Mouse (Mus musculus) MN1 (cell line): ENCODE results near the gene Olfr859.
"Not testable (repeated sequence)": the region's sequence is repeated elsewhere in the genome, so short reads cannot be mapped to it uniquely, and the experiment has no call there.

ENCODE experiments used
- DNase-seq: peaks from one replicate; pipeline ENCODE4 v3.0.0-alpha.2; 2016; ENCODE audit warnings: low spot score

The Olfr859 gene

DNA sequence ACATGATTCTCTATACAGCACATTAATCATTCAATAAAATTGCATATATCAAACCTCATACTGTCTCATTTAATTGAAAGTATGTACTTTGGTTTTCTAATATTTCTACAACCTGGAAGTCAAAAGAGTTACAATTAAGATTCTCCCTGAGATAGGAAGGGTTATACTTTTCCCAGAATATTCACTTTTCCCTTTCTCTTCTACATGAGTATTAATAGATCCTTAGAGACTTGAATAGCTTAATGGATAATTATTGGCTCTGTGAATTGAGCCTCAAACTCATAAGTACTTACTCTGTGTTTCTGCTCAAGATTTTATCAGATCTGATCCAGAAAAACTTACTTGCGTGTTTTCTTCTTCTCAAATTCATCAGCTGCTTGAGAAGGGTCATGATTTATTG is at the start of gene Olfr859:
TSS of gene Olfr859 (plus strand) at position 301 of the 400 bp plus-strand sequence.
- not testable (repeated sequence) for DNase-seq

DNA sequence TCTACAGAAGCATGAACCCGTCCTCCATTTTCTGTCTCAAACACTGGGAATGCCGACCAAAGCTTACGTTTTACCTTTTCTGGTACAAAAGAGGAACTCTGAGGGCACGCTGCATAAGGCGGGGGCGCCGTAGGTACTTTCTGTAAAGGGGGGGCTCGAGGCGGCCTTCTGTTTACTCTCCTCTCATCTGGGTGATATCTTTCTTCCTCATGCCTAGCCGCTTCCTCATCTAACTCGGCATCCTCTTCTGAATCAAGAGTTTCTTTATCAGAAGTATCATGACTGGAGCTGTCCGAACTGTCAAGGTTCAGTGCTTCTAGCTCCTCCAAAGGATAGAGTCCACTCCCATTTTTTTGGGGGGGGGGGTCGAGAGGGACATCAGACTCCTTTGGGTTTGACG is 35.6 kb upstream of the Olfr859 start:
- no peak for DNase-seq

DNA sequence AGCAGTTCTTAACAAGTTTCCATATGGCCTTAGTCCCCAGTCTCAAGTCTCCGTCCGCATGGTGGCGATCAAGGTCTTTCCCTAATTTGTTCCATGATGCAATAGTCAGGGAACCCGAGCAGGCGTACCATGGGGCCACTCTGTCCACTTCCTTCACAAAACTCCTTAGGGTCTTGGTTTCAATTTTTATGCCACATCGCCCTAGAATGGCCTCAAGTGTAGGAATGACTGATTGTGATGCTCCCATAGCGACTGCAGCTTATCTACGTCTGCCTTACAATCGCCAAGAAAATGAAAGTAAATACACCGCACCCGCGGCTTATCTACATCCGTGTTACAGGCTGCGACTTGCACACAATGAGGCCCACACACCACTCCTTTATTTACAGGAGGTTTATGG is 35.0 kb upstream of the Olfr859 start:
- DNase-seq: no peak

DNA sequence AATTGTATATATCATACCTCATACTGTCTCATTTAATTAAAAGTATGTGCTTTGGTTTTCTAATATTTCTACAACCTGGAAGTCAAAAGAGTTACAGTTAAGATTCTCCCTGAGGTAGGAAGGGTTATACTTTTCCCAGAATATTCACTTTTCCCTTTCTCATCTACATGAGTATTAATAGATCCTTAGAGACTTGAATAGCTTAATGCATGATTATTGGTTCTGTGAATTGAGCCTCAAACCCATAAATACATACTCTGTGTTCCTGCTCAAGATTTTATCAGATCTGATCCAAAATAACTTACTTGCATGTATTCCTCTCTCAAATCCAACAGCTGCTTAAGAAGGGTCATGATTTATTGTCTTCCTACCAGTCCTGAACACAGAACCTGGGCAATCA is 24.7 kb upstream of the Olfr859 start, which contains the start of gene Olfr58:
TSS of gene Olfr58 (plus strand) at position 301 of the 400 bp plus-strand sequence.
- no peak for DNase-seq

DNA sequence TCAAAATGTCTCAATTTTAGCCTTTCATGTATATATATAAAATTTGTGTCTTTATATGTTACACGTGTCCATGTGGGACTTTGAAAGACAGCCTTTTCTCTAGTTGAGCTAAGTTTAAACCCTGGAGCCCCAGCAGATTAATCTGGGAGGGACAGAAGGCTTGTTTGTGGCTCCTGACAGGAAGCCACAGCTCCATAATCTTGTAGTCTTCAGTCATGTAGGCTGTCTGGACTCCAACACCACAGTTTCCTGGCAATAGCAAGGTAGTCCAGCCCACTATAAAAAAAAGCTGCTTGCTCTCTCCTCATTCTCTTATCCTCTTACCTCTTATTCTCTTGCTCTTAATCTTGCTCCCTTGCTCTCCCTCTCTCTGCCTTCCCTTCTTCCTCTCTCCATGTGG is 1.7 kb upstream of the Olfr859 start:
- DNase-seq: no peak

DNA sequence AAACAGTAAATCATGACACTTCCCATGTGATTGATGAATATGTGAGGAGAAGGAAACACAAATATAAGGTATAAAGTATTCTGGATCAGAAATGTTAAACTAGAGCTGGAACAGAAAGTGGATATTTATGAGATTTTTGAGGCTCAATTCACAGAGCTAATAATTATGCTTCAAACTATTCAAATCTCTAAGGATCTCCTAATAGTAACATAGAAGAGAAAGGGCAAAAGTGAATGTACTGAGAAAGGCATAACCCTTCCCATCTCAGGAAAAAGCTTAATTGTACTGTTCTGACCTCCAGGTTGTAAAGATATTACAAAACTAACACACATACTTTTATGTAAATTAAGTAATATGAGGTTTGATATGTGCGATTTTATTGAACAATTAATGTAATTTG is 44.9 kb downstream of the Olfr859 start, which contains the start of gene Olfr860:
TSS of gene Olfr860 (minus strand) at position 101 of the 400 bp plus-strand sequence.
- DNase-seq: no peak
